ENCODE assay signal across 13 mouse cellular contexts in the genomic region with DNA sequence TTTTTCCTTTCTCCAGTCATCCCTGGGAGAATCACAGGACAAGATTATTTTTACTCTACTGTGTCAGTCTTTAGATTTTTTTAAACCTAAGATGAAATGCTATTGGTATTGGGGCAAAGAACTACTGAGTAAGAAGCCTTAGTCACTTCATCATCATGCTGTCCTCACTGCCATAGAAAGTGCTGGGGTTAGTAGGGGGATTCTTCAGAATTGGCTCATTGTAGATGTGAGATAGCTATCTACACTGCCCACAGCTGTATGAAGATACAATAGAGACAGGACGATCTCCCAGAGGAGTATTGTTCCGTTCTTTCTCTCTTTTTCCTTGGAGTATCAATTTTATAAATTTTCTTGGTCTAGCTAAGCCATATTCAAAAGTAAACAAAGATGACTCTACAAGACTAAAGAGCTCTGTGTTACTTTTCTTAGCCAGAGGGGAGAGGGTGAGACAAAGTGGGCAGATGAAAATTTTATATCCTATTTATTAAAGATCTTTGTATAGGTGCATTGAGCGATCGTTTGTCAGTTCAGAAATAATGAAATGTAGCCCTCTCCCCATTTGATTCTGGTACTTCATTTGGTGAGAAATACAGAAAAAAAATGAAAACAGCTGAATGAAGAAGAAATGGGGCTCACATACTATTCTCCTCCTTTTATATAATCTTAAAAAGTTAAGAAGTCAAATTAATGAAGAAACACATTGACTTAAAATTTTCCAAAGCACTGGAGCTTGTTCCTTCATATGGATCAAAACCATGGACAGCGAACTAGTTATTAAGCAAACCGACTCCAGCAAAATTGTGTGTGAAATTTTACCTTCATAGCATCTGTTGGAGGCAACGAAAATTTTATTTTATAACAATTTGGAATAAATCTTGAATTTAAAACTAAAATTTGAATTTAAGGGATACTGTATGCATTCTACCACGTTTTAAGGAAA.
DNase-seq lines count a peak whose midpoint lies in the region; ATAC-seq lines count a peak whose summit lies in the region.
"Had no signal": no experiment of that assay in that cellular context is flagged by ENCODE, and none has a peak within 500 bp of the region (broad histone marks: within the 10 kb centered on the region; RNA-seq: fewer than 3 reads in every experiment).

No protein-coding gene starts in this region.

- H3K4me3 ChIP-seq in neural tube, embryonic 11.5 days (ENCODE audit: low read depth, low read length), result peak overlapping the region; percentile 74
- H3K4me3 ChIP-seq in hindbrain, embryonic 10.5 days, result peak overlapping the region; percentile 72
- H3K4me3 ChIP-seq in midbrain, embryonic 14.5 days (replicated peaks; ENCODE audit: low read depth, low read length), result peak overlapping the region; percentile 94
- H3K4me3 ChIP-seq: myocyte had no signal

- H3K27me3 ChIP-seq in neural tube, embryonic 11.5 days (ENCODE audit: control insufficient read depth, insufficient read depth, low read length), result peaks cover 3% of the 10 kb centered on the region
- peaks cover 61% of the 10 kb centered on the region for H3K27me3 ChIP-seq in hindbrain, embryonic 10.5 days (ENCODE audit: insufficient read depth, poor library complexity, severe bottlenecking)
- no peaks in the 10 kb centered on the region for H3K27me3 ChIP-seq in midbrain, embryonic 14.5 days (ENCODE audit: control insufficient read depth, insufficient read depth, low read length)

- peak overlapping the region; percentile 99 for H3K9ac ChIP-seq in neural tube, embryonic 11.5 days (ENCODE audit: low read length)
- H3K9ac ChIP-seq in midbrain, embryonic 14.5 days (replicated peaks; ENCODE audit: low read length), result peak overlapping the region; percentile 98

- H3K4me2 ChIP-seq in neural tube, embryonic 11.5 days (ENCODE audit: low read depth), result peak overlapping the region; percentile 19
- peak overlapping the region; percentile 100 for H3K4me2 ChIP-seq in midbrain, embryonic 14.5 days (ENCODE audit: low read length)
- H3K4me2 ChIP-seq: liver, embryonic 11.5 days had no signal

- no peaks in the 10 kb centered on the region for H3K9me3 ChIP-seq in neural tube, embryonic 11.5 days (ENCODE audit: control insufficient read depth, low read length)
- no peaks in the 10 kb centered on the region for H3K9me3 ChIP-seq in hindbrain, embryonic 10.5 days
- no peaks in the 10 kb centered on the region for H3K9me3 ChIP-seq in midbrain, embryonic 14.5 days (ENCODE audit: control insufficient read depth, low read length)

- DNase-seq in neural tube, embryonic 11.5 days (ENCODE audit: low spot score), result peak; percentile 32
- no peak for DNase-seq in neural tube, embryonic 10.5 days (ENCODE audit: extremely low spot score, low spot score)
- no peak for DNase-seq in hindbrain, embryonic 10.5 days (ENCODE audit: low spot score)
- DNase-seq in midbrain, embryonic 14.5 days, result peak; percentile 75
- no peak for DNase-seq in cerebellum, postnatal 36 days
- DNase-seq in kidney, postnatal 4 days, result no peak
- no peak for DNase-seq in kidney, postnatal 14 days
- DNase-seq: heart, postnatal 36 days; lung, postnatal 14 days; right cerebral cortex, adult 18-20 months; thymus, postnatal 25 days had no signal

- 13% methylated on average over 8 of the region's 8 CpGs for WGBS in neural tube, embryonic 11.5 days
- 12% methylated on average over 8 of the region's 8 CpGs for WGBS in hindbrain, embryonic 10.5 days
- WGBS in midbrain, embryonic 14.5 days, result 6% methylated on average over 8 of the region's 8 CpGs

- peak overlapping the region; percentile 100 for H3K27ac ChIP-seq in neural tube, embryonic 11.5 days (ENCODE audit: low read depth, low read length)
- H3K27ac ChIP-seq in hindbrain, embryonic 10.5 days, result peak overlapping the region; percentile 99
- peak overlapping the region; percentile 100 for H3K27ac ChIP-seq in midbrain, embryonic 14.5 days (replicated peaks; ENCODE audit: low read depth, low read length)

- 0 out of 2 replicates have a peak, but pooled peaks cover 5% of the 10 kb centered on the region for H3K4me1 ChIP-seq in neural tube, embryonic 11.5 days (ENCODE audit: control insufficient read depth, insufficient read depth, low read length)
- H3K4me1 ChIP-seq in hindbrain, embryonic 10.5 days (replicated peaks), result peaks cover 50% of the 10 kb centered on the region
- H3K4me1 ChIP-seq in midbrain, embryonic 14.5 days (ENCODE audit: control insufficient read depth, insufficient read depth, low read length), result peaks cover 17% of the 10 kb centered on the region

- no peak for ATAC-seq in neural tube, embryonic 11.5 days (ENCODE audit: insufficient read depth, low FRiP score, low TSS enrichment)
- no peak for ATAC-seq in midbrain, embryonic 14.5 days (ENCODE audit: low FRiP score, low TSS enrichment)

- H3K36me3 ChIP-seq in neural tube, embryonic 11.5 days (ENCODE audit: control insufficient read depth, insufficient read depth, low read length), result peaks cover 3% of the 10 kb centered on the region
- peaks cover 21% of the 10 kb centered on the region for H3K36me3 ChIP-seq in hindbrain, embryonic 10.5 days
- H3K36me3 ChIP-seq in midbrain, embryonic 14.5 days (ENCODE audit: control insufficient read depth, insufficient read depth, low read length), result peaks cover 24% of the 10 kb centered on the region

Comparison
In these comparisons a context has a peak if more than half of its experiments do, and no peak if none do; other contexts are left out.
1. DNase-seq: peak in neural tube, embryonic 11.5 days (single experiment) and midbrain, embryonic 14.5 days (single experiment); none in neural tube, embryonic 10.5 days (single experiment), hindbrain, embryonic 10.5 days (single experiment), cerebellum, postnatal 36 days (0 of 2), kidney, postnatal 4 days (0 of 2) and kidney, postnatal 14 days (single experiment).
2. Peak in every context shown above with its lines, with median percentiles within 50 percentile points of each other: H3K27ac ChIP-seq and H3K4me3 ChIP-seq.